Mouse (Mus musculus): Measurements from ENCODE around the gene Uso1.
"Not testable (repeated sequence)": the region's sequence is repeated elsewhere in the genome, so short reads cannot be mapped to it uniquely, and the experiment has no call there.

Uso1 gene

GRCm38 (mm10) chr5:92183071-92183830 is 45.5 kb downstream of the Uso1 start:
- no peak for ATAC-seq (ENCODE audit: insufficient number of reproducible peaks, low FRiP score, low TSS enrichment)

GRCm38 (mm10) chr5:92188881-92189483 is 51.2 kb downstream of the Uso1 start:
- no peak for ATAC-seq (ENCODE audit: insufficient number of reproducible peaks, low FRiP score, low TSS enrichment)

DNA sequence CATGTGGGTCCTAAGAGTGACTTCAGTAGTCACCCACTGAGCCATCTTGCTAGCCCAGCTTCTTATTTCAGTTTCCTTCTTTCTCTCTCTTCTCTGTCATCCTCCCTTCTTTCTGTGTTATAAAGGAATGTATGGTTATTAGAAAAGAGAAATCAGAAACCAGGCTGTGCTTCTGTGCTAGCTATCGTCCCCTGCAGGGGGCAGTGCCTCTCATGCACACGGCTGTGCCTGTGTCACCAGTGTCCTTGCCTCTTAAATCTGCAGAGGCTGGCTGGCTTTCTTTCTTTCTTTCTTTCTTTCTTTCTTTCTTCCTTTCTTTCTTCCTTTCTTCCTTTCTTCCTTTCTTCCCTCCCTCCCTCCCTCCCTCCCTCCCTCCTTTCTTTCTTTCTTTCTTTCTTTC is 58.0 kb downstream of the Uso1 start:
- not testable (repeated sequence) for ATAC-seq (ENCODE audit: insufficient number of reproducible peaks, low FRiP score, low TSS enrichment)

DNA sequence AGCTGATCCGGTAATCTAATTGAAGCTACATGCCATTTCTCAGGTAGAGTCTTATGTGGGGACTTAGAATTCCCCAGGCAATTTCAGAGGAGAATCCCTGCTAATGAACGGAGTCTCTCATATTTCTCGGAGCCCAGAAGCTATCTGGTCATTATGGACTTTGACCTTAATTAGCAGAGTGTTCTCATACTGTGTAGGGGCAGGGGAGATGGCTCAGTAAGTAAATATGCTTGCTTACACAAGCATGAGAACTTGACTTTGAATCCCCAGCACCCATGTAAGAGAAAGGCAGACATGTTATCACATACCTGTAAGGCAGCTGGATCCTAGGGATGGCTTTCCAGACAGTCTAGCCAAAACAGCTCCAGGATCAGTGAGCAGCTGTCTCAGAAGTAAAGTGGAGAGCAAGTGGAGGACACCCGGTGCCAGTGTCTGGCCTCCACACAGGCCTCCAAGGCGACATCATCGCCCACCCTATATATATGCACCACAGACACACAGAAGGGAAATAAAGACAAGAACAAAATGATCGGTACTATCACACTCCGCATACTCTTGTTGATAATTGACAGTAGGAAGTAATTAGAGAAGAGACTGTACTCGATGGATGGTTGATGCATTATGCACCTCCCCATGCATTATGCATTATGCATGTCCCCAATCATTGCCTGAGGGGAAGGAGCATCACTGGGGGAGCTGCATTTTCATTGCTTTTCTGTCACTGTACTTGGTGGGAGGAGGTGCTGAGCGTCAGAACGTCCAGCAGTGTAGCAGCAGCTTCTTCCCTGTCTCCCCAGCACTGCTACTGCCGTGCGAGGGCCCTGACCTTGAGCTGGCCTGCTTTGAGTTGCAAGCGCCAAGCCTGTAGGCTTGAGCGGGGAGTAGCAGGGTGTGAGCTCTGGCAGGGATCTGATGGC is 59.4 kb downstream of the Uso1 start:
- ATAC-seq (ENCODE audit: insufficient number of reproducible peaks, low FRiP score, low TSS enrichment), result no peak

GRCm38 (mm10) chr5:92198266-92198665 is 60.5 kb downstream of the Uso1 start:
- ATAC-seq (ENCODE audit: insufficient number of reproducible peaks, low FRiP score, low TSS enrichment), result no peak

GRCm38 (mm10) chr5:92204162-92205036 is 66.7 kb downstream of the Uso1 start:
- no peak for ATAC-seq (ENCODE audit: insufficient number of reproducible peaks, low FRiP score, low TSS enrichment)

DNA sequence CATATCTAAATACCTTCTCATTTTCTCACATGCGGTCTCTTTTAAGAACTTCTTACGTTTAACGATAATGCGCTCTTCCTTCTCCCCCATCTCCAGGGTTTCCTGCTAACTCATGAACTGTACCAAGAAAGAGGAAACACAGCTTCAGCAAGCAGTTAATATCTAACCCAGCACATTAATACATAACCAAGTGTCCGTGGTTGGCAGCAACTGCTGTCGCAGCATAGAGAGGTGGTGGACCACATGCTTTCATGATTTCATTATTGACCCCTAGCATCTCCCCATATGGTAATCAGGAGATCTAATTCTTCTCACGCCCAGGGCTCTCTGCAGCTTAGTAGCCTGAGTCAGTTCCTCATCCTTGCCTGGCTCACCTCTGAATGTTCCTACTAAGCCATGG is 67.4 kb downstream of the Uso1 start:
- no peak for ATAC-seq (ENCODE audit: insufficient number of reproducible peaks, low FRiP score, low TSS enrichment)

- no peak for ATAC-seq (ENCODE audit: insufficient number of reproducible peaks, low FRiP score, low TSS enrichment)
These were observed 68.0 kb downstream of the Uso1 start for GRCm38 (mm10) chr5:92205706-92206105.

- ATAC-seq (ENCODE audit: insufficient number of reproducible peaks, low FRiP score, low TSS enrichment), result no peak
These were observed 68.4 kb downstream of the Uso1 start for GRCm38 (mm10) chr5:92206121-92206520.

DNA sequence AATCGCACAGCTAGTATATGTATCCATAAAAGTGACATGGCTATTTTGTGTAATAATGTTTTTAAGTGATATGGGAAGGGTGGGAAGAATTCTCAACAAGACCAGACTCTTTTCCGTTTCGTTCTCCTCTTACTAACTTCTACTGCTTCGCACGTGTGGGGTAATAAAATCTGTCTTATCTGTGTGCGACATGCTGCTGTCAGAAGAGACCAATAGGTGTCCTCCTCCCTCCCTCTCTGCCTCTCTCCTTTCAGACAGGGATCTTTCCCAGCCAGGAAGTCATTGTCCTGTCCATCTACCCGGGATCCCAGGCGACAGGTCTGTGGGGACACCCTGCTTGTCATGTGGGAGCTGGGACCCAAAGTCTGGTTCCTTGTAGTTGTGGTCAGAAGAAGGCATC is 72.5 kb downstream of the Uso1 start:
- ATAC-seq (ENCODE audit: insufficient number of reproducible peaks, low FRiP score, low TSS enrichment), result no peak

DNA sequence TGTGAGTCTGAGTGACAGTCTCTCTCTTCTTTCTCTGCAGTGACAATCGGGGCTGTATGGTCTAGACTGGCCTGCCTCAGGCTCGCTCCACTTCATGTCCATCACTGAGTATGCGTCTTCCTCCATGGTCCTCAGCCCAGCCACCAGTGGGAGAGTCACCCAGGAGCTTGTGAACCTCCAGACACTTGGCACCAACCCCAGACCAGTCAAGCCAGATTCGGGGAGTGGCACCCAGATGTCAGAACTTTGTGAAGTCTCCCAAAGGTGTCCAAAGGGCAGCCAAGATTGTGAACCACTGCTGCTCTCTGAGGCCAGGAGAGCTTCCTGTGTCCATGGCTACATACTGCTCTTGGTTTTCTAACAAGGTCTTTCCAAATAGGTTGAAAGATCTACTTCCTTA is 74.5 kb downstream of the Uso1 start:
- ATAC-seq (ENCODE audit: insufficient number of reproducible peaks, low FRiP score, low TSS enrichment), result no peak

- no peak for ATAC-seq (ENCODE audit: insufficient number of reproducible peaks, low FRiP score, low TSS enrichment)
These were observed 77.6 kb downstream of the Uso1 start, which contains the start of gene U90926 for GRCm38 (mm10) chr5:92215308-92215707. U90926 (minus strand) TSS chr5:92215408.

DNA sequence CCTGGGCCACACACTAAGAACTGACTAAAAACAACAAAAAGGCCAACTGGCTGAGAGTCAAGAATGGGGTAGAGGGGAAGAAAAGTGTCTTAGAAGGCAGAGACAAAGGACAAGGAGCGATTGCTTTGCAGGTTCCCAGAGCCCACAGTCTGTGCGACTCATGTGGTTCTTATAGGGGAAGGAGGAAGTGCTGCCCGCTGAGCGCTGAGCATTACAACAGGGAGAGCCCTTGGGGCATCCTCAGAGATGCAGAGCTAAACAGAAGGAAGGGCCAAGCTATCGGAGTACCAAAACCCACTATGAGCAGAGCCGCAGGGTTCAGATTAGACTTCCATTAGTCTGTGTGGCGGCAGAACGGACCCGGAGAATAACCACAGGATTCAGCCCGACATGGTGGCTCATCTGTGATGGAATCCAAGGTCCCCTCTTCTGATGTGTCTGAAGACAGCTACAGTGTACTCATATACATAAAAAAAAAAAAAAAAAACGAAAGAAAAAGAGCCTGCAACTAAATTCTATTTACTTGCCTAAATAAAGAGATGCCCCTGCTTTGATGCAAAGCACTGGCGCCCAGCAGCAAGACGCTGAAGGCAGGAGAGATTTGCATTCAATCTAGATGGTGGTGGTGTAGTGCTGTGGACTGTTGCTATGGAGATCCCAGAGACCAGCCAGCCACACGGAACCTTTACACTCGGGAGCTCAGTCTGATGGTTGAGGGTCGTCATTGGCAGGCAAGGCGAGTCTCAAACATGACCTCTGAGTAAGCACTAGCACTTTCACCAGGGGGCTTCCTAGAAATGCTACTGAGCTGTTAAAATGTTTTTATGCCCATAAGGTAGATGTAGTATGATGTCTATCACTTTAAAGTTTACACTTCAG is 81.4 kb downstream of the Uso1 start:
- no peak for ATAC-seq (ENCODE audit: insufficient number of reproducible peaks, low FRiP score, low TSS enrichment)

DNA sequence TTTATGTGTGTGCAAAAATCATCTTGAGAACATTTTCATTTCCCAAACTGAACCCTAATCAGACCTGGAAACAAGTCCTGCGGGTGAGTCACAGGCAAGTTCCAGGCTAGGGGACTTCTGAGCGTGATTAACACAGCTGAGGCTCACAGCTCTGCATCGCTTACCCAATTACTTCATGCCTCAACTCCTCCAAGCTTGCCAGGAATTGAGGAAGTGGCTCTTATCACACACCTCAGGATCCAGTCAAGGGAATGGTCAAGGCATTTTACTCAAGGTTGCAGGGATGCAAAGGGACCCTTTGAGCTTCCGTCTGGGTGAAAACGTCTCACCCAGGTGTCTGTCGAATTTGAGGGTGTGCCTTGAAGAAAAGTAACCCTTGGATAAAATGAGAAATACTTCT is 82.1 kb downstream of the Uso1 start:
- no peak for ATAC-seq (ENCODE audit: insufficient number of reproducible peaks, low FRiP score, low TSS enrichment)

GRCm38 (mm10) chr5:92220287-92220902 is 82.7 kb downstream of the Uso1 start:
- no peak for ATAC-seq (ENCODE audit: insufficient number of reproducible peaks, low FRiP score, low TSS enrichment)

DNA sequence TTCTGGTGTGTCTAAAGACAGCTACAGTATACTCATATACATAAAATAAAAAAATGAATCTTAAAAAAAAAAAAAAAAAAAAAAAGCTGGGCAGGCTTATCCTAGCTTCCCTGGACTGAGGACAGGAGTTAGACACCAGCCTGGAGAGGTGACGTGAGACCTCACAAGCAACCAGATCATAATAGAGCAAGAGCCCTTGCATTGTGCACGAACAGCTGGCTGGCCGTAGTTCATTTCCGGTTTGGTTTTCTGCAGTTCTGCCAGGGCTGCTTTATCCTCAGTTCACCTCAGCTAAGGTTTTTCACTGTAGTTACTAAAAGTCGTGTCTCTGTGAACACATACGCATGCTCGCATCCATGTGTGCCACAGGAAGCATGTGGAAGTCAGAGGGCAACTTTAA is 90.0 kb downstream of the Uso1 start:
- ATAC-seq (ENCODE audit: insufficient number of reproducible peaks, low FRiP score, low TSS enrichment), result no peak

DNA sequence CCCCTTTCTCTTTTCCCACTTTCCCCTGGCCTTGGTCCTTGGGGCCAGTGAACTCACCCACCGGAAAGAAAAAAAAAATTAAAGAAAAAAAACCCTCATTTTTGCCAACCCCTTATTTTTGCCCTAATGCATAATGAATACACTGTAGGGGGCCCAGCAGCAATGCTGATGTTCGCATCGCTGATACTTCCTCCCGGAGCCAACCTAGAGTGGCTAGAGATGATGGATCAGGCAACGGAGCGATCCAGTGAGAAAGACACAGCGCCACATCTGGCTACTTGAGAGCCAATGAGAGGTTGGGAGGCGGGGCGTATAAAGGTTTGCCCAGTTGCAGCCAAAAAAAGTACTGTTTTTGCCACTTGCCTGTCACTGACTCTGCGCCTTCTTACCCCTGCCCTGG is 91.0 kb downstream of the Uso1 start:
- ATAC-seq (ENCODE audit: insufficient number of reproducible peaks, low FRiP score, low TSS enrichment), result no peak

DNA sequence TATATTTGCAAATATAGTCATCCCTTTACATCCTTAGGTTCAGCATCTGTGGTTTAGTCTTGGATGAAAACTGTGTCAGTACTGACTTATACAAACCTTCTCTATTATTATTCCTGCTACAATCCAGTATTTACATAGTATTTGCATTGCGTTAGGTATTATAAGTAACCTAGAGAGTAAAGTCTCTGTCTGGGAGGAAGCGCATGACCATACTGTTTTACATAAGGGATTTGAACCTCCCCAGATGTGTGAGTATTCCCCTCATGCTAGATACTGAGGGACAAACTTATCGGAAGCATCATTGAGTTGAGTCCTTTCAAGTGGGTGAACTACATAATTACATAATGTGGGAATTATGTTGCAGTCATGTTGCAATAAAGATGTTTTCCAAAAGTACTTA is 91.8 kb downstream of the Uso1 start:
- ATAC-seq (ENCODE audit: insufficient number of reproducible peaks, low FRiP score, low TSS enrichment), result no peak

DNA sequence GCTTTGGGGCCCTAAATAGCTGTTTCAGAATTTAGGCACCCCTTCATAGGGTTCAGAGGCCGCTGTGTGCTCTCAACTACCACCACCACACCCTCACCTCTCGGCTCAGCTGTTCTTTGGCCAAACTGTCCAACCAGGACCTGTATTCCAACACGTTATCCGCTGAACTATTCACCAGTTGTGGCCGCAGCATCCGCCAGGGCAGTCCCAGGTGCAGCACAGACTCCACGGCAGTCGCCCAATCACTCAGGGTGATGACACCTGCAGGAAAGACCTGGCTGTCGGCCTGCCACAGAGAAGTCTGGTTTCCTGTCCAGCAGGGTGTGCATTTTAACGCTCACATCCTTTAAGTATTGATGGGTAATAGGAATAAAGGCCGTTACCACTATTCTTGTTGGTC is 92.6 kb downstream of the Uso1 start:
- no peak for ATAC-seq (ENCODE audit: insufficient number of reproducible peaks, low FRiP score, low TSS enrichment)
